Mouse (Mus musculus): ENCODE measurements around the gene Cln3. TPM values are rescaled to one million over a fixed set of nuclear protein-coding genes. Genes with fewer than 3 reads are reported as not detected.
A peak's percentile ranks its signal among the peaks of the same experiment; 100 is the strongest.

Cln3 gene
- 10 to 100 TPM; 11.8 to 14.1 TPM for total RNA-seq (2021)
- long read RNA-seq, experiment 1, partial matches to known transcripts, result 2 of 11 reads
- long read RNA-seq, experiment 1, other reads (novel, unspliced or antisense), result 6 of 11 reads
- long read RNA-seq, experiment 2, partial matches to known transcripts, result 1 of 14 reads
- long read RNA-seq, experiment 2, other reads (novel, unspliced or antisense), result 10 of 14 reads

- no peak for DNase-seq (ENCODE audit: low spot score in 2 of 2)
These were observed at the start of gene Cln3 for GRCm38 (mm10) chr7:126585717-126586116. Cln3 (minus strand) TSS chr7:126585817.

DNA sequence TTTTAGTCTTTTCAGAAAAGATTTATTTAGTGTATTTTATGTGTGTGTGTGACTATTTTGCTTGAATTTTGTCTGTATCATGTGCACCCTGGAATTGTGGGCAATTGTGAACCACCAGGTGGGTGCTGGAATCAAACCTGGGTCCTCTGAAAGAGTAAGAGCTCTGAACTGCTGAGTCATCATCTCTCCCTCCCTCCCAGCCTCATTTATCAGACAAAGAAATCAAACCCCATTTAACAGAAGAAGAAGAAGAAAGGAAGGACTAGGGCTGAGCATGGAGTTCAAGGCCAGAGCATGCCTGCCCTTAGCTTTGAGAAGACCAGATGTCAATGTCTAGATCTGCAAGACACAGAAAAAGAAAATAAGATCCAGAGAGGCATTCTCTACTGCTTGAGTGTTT is 49.8 kb upstream of the Cln3 start:
- DNase-seq (ENCODE audit: low spot score in 2 of 2), result no peak

- DNase-seq (ENCODE audit: low spot score in 2 of 2), result no peak
These were observed 46.9 kb upstream of the Cln3 start for GRCm38 (mm10) chr7:126632478-126632877.

GRCm38 (mm10) chr7:126630824-126631518 is 45.4 kb upstream of the Cln3 start, which contains the start of gene Nupr1:
Nupr1 (minus strand) TSS chr7:126630861.
- no peak for DNase-seq (ENCODE audit: low spot score in 2 of 2)

DNA sequence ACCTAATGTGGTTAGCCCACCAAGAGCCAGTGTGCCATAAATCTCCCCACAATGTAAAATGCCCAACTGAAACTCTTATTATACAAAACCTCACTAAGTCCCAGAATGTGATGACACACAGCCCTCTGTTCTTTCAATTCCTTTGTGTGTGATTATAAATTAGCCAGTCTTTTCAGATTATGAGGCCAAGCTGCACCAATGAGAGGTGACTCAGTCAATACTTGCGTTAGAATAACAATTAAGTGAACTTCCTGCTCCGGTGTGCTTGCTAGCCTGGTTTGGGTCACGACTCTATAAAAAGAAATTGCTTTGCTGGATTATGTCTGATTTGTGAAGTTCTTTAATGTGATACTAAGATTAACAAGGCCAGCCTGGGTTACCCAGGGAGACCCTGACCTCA is 44.3 kb upstream of the Cln3 start:
- DNase-seq (ENCODE audit: low spot score in 2 of 2), result no peak

GRCm38 (mm10) chr7:126628111-126628510 is 42.5 kb upstream of the Cln3 start:
- no peak for DNase-seq (ENCODE audit: low spot score in 2 of 2)

GRCm38 (mm10) chr7:126625807-126626600 is 40.4 kb upstream of the Cln3 start:
- no peak for DNase-seq (ENCODE audit: low spot score in 2 of 2)

DNA sequence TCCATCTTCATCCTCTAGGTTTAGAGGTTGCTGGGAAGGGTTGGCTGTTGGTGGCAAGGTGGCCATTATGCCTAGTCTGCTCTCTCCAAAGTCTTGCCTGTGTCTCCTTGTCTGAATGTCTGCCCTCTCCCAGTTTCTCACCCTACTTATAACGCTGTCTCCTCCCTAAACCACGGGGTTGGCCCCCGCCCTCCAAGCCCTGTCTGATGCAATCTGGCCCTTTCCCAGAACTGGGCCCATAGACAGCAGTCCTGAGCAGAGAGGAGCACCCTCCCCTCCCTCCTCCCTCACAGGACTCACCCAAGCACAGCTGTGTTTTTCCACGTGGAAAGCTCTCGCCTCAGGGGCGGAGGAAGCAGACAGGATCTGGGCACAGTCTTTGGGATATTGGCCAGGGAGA is 39.8 kb upstream of the Cln3 start:
- DNase-seq (ENCODE audit: low spot score in 2 of 2), result peak; percentile 56 to 78

- no peak for DNase-seq (ENCODE audit: low spot score in 2 of 2)
These were observed 39.2 kb upstream of the Cln3 start for GRCm38 (mm10) chr7:126624774-126625173.

GRCm38 (mm10) chr7:126623381-126623780 is 37.8 kb upstream of the Cln3 start:
- no peak for DNase-seq (ENCODE audit: low spot score in 2 of 2)

DNA sequence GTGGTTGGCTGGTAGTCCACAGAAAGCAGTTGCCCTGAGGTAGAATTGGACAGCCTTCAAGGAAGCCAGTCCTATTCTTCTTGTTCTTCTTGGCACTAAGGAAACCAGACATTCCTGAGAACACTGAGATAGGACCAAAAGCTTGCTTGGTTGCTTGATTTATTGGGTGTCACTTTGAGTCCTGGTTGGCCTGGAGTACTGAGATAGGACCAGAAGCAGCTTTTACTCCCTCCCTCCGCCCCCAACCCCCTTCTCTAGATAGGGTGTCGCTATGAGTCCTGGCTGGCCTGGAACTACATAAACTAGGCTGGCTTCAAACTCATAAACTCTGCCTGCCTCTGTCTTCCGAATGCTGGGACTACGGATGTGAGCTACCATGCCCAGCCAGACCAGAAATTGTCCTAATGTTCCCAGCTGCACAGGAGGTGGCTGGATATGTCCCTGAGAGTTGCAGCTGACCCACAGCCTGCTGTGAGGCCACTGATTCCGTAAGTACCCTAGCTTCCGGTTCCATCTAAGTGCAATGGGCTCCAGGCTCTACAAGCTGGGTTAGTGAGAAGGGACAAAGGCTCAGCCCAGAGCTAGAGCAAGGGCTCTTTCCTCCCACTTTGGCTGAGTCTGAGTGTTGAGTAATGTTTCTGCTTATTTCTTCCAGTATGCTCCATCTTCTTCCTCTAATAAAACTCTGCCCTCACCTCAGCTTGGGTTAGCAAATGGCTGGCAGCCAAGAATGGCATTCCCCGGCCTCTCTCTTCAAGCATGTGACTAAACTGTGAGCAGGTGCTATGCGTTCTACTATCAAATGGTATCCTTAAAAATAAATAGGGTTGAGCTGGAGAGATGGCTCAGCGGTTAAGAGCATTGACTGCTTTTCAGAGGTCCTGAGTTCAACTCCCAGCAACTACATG is 36.1 kb upstream of the Cln3 start:
- DNase-seq (ENCODE audit: low spot score in 2 of 2), result no peak

GRCm38 (mm10) chr7:126619559-126620275 is 34.1 kb upstream of the Cln3 start:
- DNase-seq (ENCODE audit: low spot score in 2 of 2), result no peak

DNA sequence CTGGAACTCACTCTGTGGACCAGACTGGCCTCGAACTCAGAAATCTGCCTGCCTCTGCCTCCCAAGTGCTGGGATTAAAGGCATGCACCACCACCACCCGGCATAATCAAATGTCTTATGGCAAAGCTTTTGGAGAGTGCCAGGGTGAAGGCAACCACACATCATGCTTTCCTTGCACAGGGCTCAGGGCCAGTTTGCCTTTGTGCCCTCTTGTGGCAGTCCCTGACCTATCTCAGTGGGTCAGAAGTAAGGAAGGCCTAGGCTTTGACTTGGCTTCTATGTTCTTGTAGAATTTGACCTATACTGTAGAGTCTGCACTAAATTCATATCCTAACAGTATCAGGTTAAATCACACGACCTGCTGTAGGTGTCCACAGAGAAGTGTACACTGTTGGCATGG is 31.1 kb upstream of the Cln3 start:
- no peak for DNase-seq (ENCODE audit: low spot score in 2 of 2)

- no peak for DNase-seq (ENCODE audit: low spot score in 2 of 2)
These were observed 27.1 kb upstream of the Cln3 start for GRCm38 (mm10) chr7:126612736-126613135.

- DNase-seq (ENCODE audit: low spot score in 2 of 2), result no peak
These were observed 22.2 kb upstream of the Cln3 start for GRCm38 (mm10) chr7:126607796-126608195.

GRCm38 (mm10) chr7:126607064-126607463 is 21.4 kb upstream of the Cln3 start:
- peak; percentile 38 to 75 for DNase-seq (ENCODE audit: low spot score in 2 of 2)

- no peak for DNase-seq (ENCODE audit: low spot score in 2 of 2)
These were observed 21.0 kb upstream of the Cln3 start for GRCm38 (mm10) chr7:126606611-126607010.

DNA sequence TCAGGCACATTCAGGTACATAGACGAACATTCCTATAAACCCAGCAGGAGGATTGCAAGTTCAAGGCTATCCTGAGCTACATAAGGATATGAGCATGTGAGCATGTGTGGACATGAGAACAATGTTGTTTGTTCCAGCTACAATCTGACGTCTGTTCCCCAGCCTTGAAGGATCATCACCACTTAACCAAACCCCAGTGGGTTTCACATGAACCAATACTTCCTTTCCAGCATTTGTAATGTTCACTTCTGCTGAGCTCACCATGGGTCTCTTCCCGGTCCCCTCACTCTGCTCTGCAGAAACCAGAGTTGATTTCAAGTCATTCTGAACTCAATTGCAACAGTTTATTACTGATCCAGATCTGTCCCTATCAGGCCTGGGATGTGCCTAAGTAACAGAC is 17.0 kb upstream of the Cln3 start:
- no peak for DNase-seq (ENCODE audit: low spot score in 2 of 2)

GRCm38 (mm10) chr7:126601896-126602295 is 16.3 kb upstream of the Cln3 start:
- DNase-seq (ENCODE audit: low spot score in 2 of 2), result no peak

GRCm38 (mm10) chr7:126598919-126599318 is 13.3 kb upstream of the Cln3 start:
- no peak for DNase-seq (ENCODE audit: low spot score in 2 of 2)
